Mouse (Mus musculus): Measurements from ENCODE around the gene Hbb-bt. TPM values are rescaled to one million over a fixed set of nuclear protein-coding genes. Genes with fewer than 3 reads are reported as not detected.
"Not testable (repeated sequence)": the region's sequence is repeated elsewhere in the genome, so short reads cannot be mapped to it uniquely, and the experiment has no call there.

Gene Hbb-bt
- polyA plus RNA-seq (2015; fragmentation: Nextera tagmentation; extraction: Ambion mirVana), result 224 and 268 TPM in 2 replicates

DNA sequence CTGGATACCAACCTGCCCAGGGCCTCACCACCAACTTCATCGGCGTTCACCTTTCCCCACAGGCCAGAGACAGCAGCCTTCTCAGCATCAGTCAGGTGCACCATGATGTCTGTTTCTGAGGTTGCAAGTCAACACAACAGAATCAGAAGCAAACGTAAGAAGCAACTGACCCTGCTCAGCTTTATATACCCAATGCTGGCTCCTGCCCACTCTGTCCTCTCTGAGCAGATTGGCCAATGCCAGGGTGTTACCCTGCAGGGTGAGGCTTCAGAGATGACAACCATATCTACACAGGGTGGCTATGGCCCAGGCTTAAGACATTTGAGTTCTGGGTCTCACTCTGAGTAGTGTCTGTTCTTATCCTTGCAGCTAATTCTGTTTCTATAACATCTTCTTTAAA, at the start of gene Hbb-bt:
Gene Hbb-bt, minus strand, starts transcription at position 231 of the 400 bp plus-strand sequence.
- DNase-seq (ENCODE audit: low spot score), result no peak

DNA sequence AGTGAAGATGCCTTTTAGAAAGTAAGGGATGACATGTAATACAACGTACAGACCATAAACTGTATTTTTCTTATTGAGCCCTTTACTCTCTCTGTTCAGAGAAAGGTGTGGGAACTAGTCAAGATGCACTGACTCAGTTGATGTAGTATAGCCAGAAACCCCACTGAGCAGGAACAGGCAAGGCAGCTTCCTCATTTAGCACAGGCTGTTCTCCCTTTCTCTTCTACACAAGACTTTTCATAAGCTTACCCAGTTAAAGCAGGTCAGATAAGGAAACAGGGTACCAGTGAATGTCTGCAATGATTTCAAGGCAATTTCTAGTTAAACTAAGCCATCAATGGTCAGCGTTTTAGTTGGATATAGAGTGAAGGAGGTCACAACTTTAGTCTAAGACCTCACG, 47.7 kb upstream of the Hbb-bt start:
- DNase-seq (ENCODE audit: low spot score), result no peak

GRCm38 (mm10) chr7:103860855-103861254, 47.1 kb upstream of the Hbb-bt start:
- DNase-seq (ENCODE audit: low spot score), result peak; percentile 42

DNA sequence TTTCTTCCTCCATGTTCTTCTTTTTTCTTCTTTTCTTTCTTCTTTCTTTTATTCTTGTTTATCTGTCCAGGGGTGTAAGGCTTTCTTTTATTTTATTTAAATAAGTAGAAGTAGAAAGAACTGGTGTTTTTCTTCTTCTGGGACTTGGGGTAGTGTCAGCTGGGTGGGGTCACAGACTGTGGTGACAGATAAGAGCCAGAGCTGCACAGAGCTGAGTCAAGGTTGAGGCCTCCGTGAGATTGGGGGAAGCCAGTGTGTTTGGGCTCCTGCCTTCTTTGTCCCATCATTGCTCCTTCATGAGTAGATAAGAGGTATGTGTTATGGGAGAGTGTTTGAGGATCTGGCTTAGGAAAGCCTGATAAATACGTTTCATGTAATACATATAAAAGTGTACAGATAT, 45.3 kb upstream of the Hbb-bt start:
- DNase-seq (ENCODE audit: low spot score), result no peak

GRCm38 (mm10) chr7:103854669-103855068, 40.9 kb upstream of the Hbb-bt start:
- no peak for DNase-seq (ENCODE audit: low spot score)

DNA sequence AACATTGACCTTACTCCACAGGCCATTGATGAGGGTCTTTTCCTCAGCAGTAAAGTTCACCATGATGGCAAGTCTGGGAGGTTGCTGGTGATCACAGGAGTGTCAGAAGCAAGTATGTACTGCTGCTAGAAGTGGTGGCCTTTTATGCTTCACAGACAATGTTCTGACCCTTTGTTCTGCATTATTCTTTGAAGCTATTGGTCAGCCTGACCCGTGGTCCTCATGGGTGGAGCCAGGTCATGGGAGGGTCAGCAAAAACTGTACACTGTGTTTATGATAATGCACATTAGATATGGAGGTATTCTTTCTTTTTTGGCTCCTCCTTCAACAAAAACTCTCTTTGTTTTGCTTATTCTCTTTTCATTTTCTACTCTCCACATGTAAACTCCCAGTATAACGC, 39.3 kb upstream of the Hbb-bt start, which contains the start of gene Hbb-y:
Gene Hbb-y, minus strand, starts transcription at position 127 of the 400 bp plus-strand sequence.
- DNase-seq (ENCODE audit: low spot score), result no peak

DNA sequence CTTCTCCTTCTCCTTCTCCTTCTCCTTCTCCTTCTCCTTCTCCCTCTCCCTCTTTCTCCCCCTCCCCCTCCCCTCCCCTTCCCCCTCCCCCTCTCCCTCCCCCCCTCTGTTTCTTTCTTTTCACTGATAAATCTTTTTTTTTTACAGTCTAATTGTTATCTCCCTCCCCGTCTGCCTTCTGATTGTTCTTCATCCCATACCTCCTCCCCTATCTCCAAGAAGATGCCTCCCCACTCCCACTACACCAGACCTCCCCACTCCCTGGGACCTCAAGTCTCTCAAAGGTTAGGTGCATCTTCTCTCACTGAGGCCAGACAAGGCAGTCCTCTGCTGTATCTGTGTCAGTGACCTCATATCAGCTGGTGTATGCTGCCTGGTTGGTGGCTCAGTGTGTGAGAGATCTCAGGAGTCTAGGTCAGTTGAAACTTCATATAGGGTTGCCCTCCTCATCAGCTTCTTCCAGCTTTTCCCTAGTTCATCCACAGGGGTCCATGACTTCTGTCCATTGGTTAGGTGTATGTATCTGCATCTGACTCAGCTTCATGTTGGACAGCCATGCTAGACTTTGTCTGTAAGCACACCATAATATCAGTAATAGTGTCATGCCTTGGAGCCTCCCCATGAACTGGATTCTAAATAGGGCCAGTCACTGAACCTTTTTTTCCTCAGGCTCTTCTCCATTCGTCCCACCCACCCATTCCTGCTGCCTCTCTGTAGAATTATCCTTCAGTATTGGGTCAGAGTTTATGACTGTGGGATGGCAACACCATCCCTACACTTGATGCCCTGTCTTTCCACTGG, 30.9 kb upstream of the Hbb-bt start:
- DNase-seq (ENCODE audit: low spot score), result no peak

DNA sequence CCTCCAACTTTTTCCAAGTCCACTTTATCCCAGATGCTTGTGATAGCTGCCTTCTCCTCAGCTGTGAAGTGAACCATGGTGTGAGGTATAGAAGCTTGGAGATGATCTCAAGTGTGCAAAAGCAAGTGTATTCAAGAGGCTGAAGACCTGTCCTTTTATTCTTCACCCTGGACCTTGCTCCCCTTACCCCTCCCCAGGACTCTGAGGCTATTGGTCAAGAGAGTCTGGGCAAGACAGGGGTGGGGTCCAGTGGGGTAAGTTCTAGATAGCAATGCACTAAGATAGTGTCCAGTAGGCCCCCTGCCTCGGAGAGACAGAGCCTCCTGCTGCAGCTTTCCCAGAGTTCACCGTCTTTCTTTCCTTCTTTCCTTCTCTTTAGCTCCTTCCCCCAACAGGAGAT, 29.2 kb upstream of the Hbb-bt start, which contains the start of gene Hbb-bh1:
Gene Hbb-bh1, minus strand, starts transcription at position 131 of the 400 bp plus-strand sequence.
- no peak for DNase-seq (ENCODE audit: low spot score)

GRCm38 (mm10) chr7:103840268-103840667, 26.5 kb upstream of the Hbb-bt start, which contains the start of gene Hbb-bh2:
Gene Hbb-bh2 (minus strand): TSS chr7:103840520.
- no peak for DNase-seq (ENCODE audit: low spot score)

DNA sequence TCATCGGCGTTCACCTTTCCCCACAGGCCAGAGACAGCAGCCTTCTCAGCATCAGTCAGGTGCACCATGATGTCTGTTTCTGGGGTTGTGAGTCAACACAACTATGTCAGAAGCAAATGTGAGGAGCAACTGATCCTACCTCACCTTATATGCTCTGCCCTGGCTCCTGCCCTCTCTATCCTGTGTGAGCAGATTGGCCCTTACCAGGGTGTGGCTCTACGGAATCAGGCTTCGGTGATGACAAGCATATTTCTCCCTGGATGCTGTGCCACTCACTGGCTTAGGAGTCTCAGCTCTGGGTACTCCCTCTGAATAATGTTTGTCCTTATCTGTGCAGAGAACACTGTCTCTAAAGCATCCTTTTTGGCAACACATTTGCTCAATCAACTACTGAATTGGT, 14.0 kb upstream of the Hbb-bt start, which contains the start of gene Hbb-bs:
Gene Hbb-bs, minus strand, starts transcription at position 289 of the 400 bp plus-strand sequence.
- no peak for DNase-seq (ENCODE audit: low spot score)

- not testable (repeated sequence) for DNase-seq (ENCODE audit: low spot score)
These were observed 13.3 kb upstream of the Hbb-bt start for GRCm38 (mm10) chr7:103827139-103827538.

DNA sequence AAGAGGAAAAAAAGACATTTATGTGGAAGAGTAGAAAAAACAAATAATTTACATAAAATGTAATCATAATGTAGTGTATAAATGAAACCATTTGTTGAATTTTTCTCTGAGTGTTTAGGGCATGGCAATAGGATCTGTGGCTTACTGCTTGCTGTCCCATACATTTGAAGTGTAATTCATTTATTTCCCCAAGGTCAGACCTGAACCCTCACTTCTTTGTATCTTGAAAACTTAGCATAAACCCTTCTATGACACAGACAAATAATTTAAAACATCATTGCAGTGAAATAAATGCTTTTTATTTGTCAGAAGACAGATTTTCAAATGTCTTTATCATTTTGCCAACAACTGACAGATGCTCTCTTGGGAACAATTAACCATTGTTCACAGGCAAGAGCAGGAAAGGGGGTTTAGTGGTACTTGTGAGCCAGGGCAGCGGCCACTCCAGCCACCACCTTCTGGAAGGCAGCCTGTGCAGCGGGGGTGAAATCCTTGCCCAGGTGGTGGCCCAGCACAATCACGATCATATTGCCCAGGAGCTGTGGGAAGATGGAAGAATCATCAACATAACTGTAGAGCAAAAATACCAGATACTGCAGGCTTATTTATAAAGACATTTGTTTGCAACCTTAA, 12.6 kb upstream of the Hbb-bt start:
- no peak for DNase-seq (ENCODE audit: low spot score)

DNA sequence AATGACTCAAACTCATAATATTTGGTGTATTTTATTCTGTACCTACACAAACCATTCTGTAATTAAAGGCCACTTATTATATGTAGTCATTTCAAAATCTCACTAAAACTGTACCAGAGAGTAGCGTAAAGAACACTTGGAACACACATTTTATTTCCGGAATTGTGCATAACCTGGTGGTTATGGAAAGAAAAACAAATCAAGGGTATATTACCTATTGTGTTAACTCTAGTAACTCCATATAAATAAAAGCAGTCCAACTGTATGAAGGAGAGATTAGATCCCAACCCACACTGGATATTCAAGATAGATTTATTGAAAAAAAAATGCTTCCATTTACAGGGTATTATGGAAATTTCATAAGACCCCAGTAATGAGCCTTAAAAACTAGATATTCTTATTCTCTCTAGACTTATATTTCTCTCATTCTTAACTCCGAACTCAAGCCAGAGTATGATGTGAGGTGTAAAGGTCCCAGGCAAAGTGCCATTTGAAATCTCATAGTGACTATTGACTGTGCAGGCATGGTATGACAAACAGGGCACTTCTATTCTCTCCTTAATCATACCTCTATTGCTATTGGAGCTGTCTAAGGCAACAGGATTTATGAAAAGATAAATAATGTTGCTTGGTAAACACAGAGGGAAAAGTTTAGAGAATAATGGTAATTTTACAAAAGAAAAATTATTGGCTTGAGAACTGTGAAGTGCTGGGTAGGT, 11.9 kb upstream of the Hbb-bt start:
- DNase-seq (ENCODE audit: low spot score), result no peak

- no peak for DNase-seq (ENCODE audit: low spot score)
These were observed 10.8 kb upstream of the Hbb-bt start for GRCm38 (mm10) chr7:103824597-103824996.

GRCm38 (mm10) chr7:103815085-103815484, 1.3 kb upstream of the Hbb-bt start:
- not testable (repeated sequence) for DNase-seq (ENCODE audit: low spot score)

- DNase-seq (ENCODE audit: low spot score), result not testable (repeated sequence)
These were observed 644 bp downstream of the Hbb-bt start for GRCm38 (mm10) chr7:103813152-103813551.

- no peak for DNase-seq (ENCODE audit: low spot score)
These were observed 1.6 kb downstream of the Hbb-bt start for GRCm38 (mm10) chr7:103812174-103812573.

- DNase-seq (ENCODE audit: low spot score), result no peak
These were observed 2.5 kb downstream of the Hbb-bt start for GRCm38 (mm10) chr7:103811223-103811845.

GRCm38 (mm10) chr7:103810746-103811145, 3.0 kb downstream of the Hbb-bt start:
- no peak for DNase-seq (ENCODE audit: low spot score)

GRCm38 (mm10) chr7:103810296-103810695, 3.5 kb downstream of the Hbb-bt start:
- no peak for DNase-seq (ENCODE audit: low spot score)

- no peak for DNase-seq (ENCODE audit: low spot score)
These were observed 4.0 kb downstream of the Hbb-bt start for GRCm38 (mm10) chr7:103809801-103810155.
